Mouse (Mus musculus): ENCODE results near the gene Zbtb40.

Gene Zbtb40

DNA sequence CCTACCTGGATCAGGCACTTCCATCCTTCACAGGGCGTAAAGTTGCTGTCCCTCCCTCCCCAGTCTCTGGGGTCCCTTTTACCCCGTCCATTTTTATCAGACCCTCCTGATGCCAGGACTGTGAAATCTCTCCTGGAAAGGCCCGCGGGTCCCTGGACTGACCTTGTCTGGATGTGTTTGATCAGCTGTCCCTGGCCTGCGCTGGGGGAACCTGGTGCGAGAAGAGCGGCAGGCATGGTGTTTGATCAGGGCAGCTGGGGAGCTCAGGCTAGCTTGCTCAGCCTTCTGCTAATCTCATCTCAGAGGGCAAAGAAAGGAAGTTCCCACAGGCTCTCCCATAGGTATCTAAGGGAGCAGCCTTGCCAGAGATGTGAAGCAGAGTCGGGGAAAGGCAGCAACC is 71.4 kb downstream of the Zbtb40 start:
- no peak for DNase-seq (ENCODE audit: low spot score)

DNA sequence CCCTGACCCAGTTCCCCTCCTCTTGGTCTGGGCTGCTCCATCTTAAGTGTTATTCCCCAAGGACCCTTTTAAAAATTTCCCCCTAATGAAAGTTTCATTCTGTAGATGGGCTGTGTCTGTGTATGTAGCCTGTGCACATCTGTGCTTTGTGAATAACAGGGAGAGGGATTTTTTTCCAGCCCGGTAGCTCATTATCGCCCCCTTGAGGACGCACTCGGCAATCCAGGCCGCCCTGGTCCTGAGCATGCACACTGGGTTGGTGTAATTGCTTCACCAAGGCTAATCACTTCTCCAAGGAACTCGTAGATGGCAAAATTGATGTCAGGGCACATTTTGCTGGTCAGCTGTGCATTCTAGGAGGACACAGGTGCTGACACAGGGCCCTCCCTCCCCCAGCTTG is 77.7 kb downstream of the Zbtb40 start:
- DNase-seq (ENCODE audit: low spot score), result peak; percentile 24

DNA sequence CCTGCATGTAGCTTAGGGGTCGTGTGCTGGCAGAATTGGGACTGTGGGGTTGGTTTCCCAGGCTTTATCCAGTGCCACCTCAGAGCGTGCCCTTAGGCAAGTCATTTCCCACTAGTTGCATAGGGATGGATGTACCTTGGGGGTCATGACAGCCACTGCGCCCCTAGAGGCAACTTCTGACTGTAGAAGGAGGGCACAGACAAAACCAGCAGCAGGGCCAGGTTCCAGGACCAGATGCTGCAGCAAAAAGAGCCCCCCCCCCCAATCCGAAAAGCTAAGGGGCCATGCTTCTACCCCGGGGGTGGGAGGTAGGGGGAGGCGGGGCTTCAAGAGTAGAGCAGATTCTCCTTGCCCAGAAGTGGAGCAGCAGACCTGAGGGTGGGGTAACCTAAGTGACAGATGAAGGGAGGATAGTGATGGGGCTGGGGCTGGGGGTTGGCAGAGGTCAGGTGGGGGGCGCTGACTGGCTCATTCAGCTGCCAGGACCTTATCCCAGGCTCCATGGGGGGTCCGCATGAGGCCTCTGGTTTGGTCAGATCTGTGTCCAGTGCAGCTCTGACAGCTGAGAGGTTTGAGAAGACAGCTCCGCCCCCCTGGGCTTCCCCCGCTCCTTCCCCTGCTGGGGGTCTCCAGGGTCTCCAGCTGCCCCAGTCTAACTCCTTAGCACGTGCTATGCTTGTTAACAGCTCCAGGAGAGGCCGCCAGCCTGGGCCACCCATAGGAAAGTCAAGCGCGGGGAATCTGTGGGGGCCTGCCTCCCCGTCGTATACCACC is 78.9 kb downstream of the Zbtb40 start:
- no peak for DNase-seq (ENCODE audit: low spot score)

DNA sequence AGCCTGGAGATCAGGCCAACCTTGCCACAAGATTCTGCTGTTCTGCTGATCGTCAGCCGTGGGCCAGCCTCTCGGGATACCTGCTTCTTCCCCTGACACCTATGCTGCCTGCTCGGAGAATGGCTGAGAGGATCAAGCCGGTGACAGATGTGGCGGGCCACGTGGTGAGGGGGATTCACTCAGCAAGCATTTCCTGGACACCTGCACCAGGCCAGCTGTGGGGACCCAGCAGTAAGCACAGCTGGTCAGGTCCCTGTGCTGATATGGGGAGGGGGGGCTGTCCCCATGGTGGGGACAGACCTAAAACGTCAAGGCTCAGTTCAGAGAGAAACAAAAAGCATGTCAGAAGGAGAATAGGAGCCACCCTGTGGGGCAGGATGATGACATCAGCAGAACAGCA is 79.5 kb downstream of the Zbtb40 start:
- no peak for DNase-seq (ENCODE audit: low spot score)

DNA sequence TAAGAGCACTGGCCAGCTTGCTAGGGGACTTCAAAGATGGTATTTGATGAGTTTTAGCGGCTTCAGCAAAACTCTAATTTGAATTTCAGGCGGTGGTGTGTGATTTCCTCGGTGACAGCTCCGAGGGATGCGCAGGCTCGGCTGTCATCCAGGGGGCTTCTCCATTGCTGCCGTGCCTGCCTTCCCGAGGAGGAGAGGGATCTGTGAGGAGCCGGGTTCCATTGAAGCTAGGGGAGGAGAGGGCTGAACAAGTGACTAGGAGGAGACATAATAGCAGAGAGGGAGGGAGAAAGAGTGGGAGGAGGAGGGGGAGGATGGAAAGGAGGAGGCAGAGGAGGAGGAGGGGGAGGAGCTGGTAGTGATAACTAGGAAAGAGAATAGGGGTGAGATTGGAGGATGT is 81.1 kb downstream of the Zbtb40 start:
- DNase-seq (ENCODE audit: low spot score), result no peak

DNA sequence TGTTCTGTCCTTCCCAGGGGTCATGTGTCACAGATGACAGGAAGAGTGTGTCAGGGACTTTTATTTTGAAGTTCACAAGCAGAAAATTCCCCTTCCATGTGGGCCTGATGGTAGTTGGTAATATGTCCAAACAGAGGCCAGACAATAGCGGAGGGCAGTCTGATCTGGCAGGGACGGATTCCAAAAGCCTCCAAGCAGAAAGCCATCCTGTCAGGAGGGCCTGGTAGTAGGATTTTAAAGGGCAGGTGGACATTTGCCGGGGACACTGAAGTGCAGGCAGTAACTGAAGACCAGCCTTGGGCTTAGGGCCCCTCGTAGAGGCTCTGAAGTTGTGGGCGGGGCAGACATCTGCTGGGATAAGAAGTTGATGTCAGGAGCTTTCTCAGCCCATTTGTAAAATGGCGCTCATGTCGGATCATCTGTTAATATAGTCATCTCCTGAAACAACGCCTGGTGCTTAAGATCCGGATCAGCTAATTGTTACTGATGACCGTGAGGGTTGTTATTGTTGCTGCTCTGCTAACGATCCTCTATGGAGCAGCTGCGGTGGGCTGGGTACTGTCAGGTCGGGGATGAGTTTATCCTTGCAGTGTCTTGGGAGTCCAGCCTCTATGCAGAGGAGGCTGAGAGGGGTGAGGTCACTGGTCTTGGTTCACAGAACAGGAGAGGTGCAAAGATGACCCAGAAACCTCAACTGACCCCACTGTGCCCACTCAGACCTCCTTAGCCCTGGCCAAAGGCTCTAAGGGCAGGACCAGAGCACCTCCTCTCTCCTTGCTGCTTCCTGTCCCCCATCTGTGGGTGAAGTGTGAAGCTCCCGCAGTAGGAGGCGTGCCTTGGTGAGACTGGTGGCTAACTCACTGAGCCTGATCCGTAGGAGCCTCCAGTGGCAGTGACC is 81.9 kb downstream of the Zbtb40 start:
- DNase-seq (ENCODE audit: low spot score), result no peak

DNA sequence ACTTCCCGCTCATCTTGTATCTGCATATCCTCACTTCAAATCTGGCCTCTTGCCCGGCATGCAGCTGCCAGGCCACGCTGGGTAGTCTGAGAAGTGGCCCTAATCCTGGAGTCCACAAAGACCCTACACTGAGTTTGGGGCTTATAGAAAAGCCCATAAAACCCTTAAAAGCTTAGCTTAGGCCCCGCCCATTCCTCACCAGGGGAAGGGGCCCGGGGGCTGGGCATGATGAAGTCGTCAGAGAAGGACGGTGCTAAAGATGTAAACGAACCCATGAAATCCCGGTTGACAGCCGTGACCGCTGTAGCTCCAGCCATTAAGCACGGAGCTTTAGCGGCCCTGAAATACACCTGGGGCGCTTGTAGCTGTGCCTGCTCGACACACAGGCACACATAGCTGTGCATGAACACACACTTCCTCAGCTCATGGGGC is 83.6 kb downstream of the Zbtb40 start:
- DNase-seq (ENCODE audit: low spot score), result no peak

DNA sequence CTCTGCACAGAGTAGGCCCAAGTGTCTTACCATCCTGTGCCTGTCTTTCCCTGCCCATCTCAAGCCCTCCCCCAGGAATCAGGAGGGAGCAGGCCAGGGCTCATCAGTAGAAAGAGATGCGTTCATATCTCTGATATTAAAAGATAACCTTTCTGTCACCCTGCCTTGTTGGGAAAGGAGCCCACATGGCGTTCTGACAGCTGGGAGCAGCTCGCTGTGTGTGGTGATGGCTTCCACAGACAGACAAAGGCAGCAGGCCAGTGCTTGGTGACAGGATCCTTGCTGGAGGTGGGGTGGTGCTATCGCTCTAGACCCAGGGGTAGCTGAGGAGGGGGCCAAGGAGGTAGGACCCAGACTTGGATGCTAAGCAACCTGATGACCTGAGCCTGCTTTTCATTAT is 86.2 kb downstream of the Zbtb40 start:
- DNase-seq (ENCODE audit: low spot score), result no peak

DNA sequence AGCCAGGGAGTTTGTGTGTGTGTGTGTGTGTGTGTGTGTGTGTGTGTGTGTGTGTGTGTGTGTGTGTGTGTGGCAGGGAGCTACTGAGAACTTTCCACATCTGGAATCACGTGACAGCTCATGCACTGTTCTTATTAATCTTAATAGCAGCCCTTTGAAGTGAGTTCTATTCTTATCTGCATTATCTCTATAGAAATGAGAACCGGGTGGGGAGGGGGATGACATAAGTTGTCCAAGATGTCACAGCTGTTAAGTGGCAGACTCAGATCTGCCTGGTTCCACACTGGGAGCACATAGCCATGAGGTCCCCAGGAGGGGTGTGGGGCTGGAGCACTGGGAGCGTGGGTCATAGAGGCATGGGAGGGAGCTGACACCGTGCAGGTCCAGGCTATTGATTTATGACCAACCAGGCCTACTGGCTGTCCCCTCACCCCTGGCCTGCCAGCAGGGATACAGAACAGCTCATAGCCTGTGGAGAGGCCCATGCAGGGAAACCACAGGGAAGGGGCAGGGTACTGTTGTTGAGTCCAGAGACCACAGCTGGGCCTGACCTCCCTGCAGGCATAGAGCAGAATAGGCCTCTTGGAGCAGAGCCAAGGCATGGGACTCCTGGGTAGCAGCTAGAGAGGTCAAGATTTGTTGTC is 86.8 kb downstream of the Zbtb40 start:
- DNase-seq (ENCODE audit: low spot score), result peak; percentile 35

DNA sequence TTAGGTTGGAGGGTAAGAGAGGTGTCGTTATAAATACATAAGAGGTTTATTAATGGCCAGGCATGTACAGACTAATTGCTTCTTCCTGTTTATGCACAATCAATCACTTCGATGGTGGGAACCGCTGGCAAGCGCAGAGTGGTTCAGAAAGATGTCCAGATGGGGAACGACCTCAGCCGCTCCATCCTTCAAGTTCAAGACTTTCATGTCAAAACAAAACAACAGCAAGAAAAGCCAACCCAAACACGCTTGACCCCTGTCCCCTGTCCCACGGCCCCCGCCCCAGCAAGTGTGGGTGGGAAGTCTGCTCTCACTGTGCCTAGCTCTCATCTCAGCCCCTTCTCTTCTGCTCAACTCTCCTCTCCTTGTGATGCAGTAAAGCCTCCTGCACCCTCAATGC is 88.0 kb downstream of the Zbtb40 start:
- no peak for DNase-seq (ENCODE audit: low spot score)

DNA sequence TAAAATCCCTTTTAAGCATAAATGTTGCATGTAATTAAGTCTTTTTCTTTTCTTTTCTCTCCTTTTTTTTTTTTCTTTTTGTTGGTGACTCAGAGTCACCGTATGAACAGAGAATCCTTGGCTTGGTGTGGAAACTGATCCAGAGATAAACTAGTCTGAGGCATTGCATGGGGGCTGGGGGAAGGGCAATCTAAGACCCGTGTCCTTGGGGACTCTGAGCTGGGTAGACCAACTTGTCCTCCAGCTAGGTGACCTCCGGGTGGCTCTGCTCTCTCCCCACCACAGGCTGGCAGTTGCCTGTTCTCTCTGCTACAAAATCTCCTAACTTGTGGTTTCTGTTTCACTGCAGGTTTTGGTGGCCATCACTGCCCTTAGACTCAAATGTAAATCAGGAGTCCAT is 88.5 kb downstream of the Zbtb40 start:
- no peak for DNase-seq (ENCODE audit: low spot score)

DNA sequence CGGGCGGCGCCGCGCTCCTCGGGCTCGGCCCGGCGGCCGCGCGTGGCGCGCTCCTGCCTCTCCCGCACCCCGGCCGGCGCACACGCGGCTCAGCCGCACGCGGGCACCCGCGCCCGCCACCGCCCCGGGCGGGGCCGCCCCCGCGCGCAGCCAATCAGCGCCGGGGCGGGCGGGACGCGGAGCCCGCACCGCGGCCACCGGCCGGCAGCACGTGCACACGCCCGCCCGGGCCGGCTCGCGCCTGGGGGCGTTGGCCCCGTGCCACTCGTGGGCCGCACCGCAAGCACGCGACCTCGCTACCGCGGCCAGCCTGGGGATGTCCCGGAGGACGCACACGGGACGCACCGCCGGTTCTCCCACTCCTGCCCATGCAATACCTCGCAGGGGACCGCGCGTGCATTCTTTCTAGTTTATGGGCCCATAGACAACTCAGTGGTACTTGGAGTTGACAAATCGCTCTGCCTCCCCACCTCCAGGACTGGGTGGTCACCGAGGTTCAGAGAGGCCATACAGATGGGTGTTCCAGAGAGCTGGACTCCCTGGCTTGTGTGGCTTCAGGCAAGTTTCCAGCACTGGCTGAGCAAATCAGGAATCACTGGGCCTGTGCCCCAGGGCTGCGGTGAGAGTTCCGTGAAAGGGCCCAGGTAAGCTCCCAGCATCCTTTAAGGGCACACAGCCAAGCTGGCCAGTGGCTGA is 91.7 kb downstream of the Zbtb40 start, which contains the start of gene Epha8:
Gene Epha8, minus strand, starts transcription at position 66 of the 696 bp plus-strand sequence.
- DNase-seq (ENCODE audit: low spot score), result no peak

DNA sequence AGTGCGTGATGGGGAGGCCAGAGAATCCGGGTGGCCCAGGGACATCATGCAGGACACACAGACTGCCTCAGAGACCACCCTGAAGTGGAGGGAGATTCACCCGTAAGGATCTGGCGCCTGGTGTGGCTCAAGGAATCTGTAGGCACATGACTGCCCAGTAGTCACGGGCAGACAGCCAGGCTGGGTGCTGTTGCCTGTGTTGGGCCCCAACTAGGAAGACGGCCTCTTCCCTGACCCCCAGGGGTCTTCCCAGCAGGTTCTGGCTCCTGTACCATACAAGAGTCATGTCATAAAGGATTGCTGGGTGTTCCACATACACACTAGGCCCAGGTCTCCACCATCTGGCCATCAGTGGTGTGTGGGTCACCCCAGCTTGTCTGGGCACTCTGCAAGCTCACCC is 94.0 kb downstream of the Zbtb40 start:
- DNase-seq (ENCODE audit: low spot score), result no peak

DNA sequence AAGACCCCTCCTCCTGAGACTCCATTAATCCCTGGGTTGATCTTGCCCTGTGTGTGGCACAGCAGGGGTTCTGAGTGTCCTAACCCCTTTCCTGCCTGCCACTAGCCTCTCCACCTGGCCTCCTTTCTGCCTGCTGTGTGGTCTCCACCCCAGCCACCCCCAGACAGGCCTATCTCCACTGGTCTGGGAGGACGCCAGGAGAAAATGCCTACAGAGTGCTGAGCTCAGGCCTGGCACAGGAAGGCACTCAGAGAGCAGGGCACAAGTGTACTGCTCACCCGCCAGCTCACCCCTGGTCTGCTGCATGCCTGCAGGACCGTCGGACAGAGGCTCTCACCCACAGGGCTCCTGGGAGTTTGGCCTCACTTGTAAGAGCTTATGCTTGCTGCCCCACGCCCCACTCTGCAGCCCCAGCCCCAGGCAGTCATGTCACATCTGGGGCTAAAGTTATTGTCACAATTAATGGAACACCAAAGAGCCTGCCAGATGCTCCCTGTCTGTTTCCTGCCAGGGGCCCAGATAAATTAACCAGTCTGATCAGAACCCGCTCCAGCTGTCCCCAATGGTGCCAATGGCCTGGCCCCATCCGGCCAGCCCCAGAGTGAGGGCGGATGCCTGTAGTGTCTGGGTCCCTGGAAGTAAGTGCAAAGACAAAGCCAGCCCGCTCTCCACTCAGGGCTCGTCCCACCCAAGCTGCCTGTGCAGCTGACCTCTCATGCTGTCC is 99.2 kb downstream of the Zbtb40 start:
- DNase-seq (ENCODE audit: low spot score), result no peak

DNA sequence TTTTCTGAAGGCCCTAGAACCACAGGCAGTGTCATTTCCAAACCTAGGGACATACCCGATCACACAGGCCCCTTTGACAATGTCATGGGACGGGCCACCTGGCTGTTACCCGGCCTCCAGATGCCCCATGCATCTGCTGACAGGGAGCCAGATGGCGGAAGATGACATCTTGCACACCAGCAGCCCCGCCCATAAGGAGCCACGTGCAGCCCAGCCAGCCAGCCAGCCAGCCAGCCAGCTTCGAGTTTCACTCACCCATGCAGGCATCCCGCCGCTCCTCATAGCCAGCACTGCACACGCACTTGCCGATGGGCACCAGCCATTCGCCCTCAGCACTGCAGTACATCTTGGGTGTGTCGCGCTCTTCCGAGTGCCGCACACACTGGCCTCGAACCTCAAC is 103.2 kb downstream of the Zbtb40 start:
- no peak for DNase-seq (ENCODE audit: low spot score)

DNA sequence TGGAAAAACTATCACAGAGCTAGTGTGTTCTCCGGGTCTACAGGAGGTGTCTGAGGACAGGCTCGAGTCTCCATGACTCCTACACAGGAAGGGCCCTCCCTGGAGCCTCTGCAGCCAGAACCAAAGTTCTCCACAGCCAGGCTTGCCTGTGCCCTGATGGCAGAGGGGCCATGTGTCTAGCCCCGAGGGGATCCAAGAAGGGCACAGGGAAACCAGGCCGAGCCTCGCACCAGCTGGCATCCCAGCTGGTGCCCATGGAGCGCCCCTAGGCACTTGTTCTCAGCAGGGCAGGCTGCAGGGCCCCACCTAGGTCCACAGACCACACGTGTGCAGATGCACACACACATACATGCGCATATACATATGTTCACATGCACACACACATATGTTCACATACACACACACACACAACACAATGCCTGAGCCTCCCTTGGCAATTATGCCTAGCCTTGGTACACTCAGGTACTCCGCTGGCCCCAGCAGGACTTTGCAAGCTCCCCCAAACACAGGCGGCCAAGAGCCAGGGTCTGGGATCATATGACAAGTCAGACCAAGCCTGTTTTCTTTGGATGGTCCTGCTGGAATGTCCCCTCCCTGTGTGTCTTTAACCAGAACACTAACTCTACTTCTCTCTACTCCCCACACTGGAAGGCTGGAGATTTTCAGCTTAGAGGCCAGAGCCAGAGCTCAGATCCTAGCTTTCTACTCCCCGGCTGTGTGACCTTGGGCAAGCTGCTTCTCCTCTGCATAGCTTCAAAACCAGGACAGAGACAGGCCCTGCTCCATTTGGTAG is 103.8 kb downstream of the Zbtb40 start:
- DNase-seq (ENCODE audit: low spot score), result no peak

DNA sequence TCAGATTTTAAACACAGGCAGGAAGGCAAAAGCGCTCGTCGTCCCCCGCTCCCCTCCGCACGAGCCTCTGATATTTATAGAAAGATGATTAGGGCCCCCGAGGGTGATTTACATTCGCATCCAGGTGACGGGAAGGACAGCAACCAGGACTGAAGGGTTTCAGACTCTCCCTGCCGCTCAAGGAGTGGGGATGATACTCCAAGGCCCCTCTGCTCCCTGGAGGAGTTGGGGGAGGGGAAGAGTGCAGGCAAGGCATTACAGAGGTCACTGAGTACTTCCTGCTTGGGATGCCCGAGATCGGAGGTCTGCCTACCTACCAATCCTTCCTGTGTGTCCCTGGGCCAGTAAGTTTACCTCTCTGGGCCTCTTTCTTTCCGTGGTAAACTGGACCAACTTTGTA is 105.4 kb downstream of the Zbtb40 start:
- DNase-seq (ENCODE audit: low spot score), result no peak

DNA sequence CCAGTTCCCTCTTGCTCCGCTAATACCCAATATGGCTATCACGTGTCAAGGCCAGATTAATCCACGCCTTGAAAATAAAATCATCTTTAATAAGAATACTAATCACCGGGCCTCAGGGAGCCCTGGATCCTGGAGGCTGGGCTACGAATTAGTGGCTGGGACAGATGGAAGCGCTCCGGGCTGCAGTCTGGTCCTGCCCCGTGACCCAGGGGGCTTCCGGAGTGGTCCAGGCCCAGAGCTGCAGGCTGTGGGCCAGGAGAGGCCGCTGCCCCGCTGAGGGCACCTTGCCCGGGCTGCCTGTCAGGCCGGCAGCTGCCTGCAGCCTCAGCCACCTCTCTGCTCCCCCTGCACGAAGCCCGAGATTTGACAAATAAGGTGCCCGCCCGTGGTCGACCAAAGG is 105.8 kb downstream of the Zbtb40 start:
- DNase-seq (ENCODE audit: low spot score), result no peak

DNA sequence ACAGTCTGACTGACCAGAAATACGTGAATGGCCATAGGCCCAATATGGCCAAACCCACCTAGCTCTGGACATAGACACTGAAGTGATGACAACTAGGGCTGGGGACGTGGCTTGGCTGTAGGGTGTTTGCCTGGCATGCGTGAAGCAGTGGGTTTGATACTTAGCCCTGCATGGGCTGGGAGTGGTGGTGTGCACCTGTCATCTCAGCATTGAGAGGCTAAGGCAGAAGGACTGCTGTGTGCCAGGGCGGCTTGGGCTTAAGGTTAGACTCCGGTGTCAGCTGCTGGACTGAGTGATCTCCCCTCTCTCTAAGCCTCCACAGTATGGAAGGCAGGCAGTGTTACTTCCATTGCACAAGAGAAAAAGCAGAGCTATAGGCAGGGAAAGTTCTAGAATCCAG is 110.7 kb downstream of the Zbtb40 start:
- no peak for DNase-seq (ENCODE audit: low spot score)

DNA sequence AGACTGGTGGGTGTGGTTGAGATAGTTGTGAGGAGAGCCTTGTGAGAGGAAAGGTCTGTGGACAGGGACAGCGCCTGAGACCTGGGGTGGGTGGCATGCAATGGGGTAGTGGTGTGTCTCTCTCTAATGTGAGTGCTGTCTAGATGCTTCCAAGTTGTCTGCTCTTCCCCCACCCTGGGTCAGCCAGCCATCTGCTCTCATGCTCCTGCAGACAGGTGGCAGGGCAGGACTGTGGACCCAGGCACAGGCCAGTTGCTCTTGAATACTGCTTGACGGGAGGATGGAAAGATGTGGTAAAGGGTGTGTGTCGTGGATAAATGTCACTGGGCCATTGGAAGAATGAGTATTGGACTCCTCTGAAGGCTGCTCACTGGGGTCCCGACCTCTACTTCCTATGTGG is 111.3 kb downstream of the Zbtb40 start:
- DNase-seq (ENCODE audit: low spot score), result no peak

All from yolk sac, embryonic 10.5 days (tissue).